Mouse (Mus musculus) T-cell, adult 66 days (primary cell): ENCODE data around the gene Cnnm2. TPM values are rescaled to one million over a fixed set of nuclear protein-coding genes. Genes with fewer than 3 reads are reported as not detected.

Experiments used
- total RNA-seq, 2 experiments: library from RNA; stranded (reverse); gene quantifications; 3 replicates in 1 of 2; 4 replicates in 1 of 2; pipeline ENCODE4 v1.2.4; 2023

The Cnnm2 gene
- total RNA-seq: 1 to 10 TPM; 7.4 to 8.8 TPM

DNA sequence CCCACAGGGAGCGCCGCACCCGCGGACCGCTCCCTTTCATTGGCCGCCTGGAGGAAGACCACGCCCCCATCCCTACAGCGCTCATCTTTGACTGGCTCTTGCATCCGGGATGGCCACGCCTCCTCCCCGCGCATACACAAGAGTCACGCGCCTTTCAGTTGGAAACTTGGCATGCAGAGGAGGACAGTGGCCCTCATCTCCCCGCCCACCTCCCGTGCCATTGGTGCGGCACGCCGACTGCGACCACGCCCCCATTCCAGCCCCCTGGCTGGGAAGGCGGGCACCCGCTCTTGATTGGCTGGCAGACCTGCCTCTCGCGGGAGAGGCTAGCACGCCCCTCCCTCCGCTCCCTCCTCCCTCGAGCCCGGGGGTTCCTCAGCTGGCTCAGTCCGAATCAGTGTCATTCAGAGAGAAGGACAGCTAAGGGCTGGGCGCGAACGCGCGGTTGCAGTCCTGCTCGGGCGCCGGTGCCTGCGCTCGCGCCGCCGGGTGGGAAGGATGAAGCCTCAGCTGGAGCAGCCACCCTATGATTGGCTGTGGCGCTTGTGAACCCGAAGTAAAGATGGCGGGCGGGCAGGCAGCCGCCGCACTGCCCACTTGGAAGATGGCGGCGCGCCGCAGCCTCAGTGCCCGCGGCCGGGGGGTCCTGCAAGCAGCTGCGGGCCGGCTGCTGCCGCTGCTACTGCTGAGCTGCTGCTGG is at the start of gene Cnnm2:
Cnnm2 (plus strand) TSS at position 350 of the 700 bp plus-strand sequence.

Other genes starting within 250 kb of the Cnnm2 start
- 10 to 100 TPM; 12.5 to 13.7 TPM for gene Arl3, start 188.4 kb upstream of the Cnnm2 start, total RNA-seq
- gene Sfxn2, start 188.2 kb upstream of the Cnnm2 start, total RNA-seq: 10 to 100 TPM; 13.4 to 15.7 TPM
- gene Wbp1l, start 162.5 kb upstream of the Cnnm2 start, total RNA-seq: 10 to 100 TPM; 65.0 to 73.3 TPM
- not detected for gene Cyp17a1, start 88.4 kb upstream of the Cnnm2 start, total RNA-seq
- gene Borcs7, start 71.7 kb upstream of the Cnnm2 start, total RNA-seq: 1 to 10 TPM; 4.0 to 5.3 TPM
- gene As3mt, start 54.1 kb upstream of the Cnnm2 start, total RNA-seq: 10 to 100 TPM; 25.3 to 27.8 TPM